Mouse (Mus musculus) stomach, embryonic 14.5 days (tissue): ENCODE data around the gene Ptprb. TPM values are rescaled to one million over a fixed set of nuclear protein-coding genes. Genes with fewer than 3 reads are reported as not detected.

Experiments
- ATAC-seq: fragments of 200-750 bp; cut with Nextera tagmentation; 2 replicates; pipeline ENCODE4 v1.8.0; 2017; ENCODE audit warnings: low read depth, moderate TSS enrichment; ENCODE audit not compliant: insufficient number of reproducible peaks, insufficient read depth, low FRiP score
- H3K27ac ChIP-seq: fragments of 300-500 bp; sonication (generic); 2 replicates; pipeline ENCODE4 v1.5.1; 2014; ENCODE audit warnings: mild to moderate bottlenecking, low read length, moderate library complexity, mixed read lengths
- H3K27me3 ChIP-seq: fragments of 300-500 bp; sonication (generic); 2 replicates; pipeline ENCODE4 v1.6.1; 2014; ENCODE audit warnings: low read length, control low read depth, mixed read lengths; ENCODE audit not compliant: control insufficient read depth, insufficient read depth
- H3K36me3 ChIP-seq: fragments of 300-500 bp; sonication (generic); 2 replicates; pipeline ENCODE4 v1.6.1; 2014; ENCODE audit warnings: mild to moderate bottlenecking, control low read depth, low read length, moderate library complexity, mixed read lengths; ENCODE audit not compliant: control insufficient read depth, insufficient read depth
- H3K4me1 ChIP-seq: fragments of 300-500 bp; sonication (generic); 2 replicates; pipeline ENCODE4 v1.6.1; 2014; ENCODE audit warnings: low read length, control low read depth, mixed read lengths; ENCODE audit not compliant: control insufficient read depth, insufficient read depth
- H3K4me2 ChIP-seq: fragments of 300-500 bp; sonication (generic); replicated peaks from 2 replicates; pipeline ENCODE4 v1.6.1; 2014; ENCODE audit warnings: low read depth, low read length, control low read depth
- H3K4me3 ChIP-seq: fragments of 300-500 bp; sonication (generic); 2 replicates; pipeline ENCODE4 v1.5.1; 2014; ENCODE audit warnings: low read depth, low read length, control low read depth
- H3K9ac ChIP-seq: fragments of 300-500 bp; sonication (generic); replicated peaks from 2 replicates; pipeline ENCODE4 v1.6.1; 2014; ENCODE audit warnings: low read depth, mild to moderate bottlenecking, control low read depth, low read length, moderate library complexity, mixed read lengths
- H3K9me3 ChIP-seq: fragments of 300-500 bp; sonication (generic); 2 replicates; pipeline ENCODE4 v1.6.1; 2016; ENCODE audit warnings: low read depth, low read length, control low read depth; ENCODE audit not compliant: control insufficient read depth
- WGBS: fragments of 180-500 bp; shearing (Covaris S2); extraction: QIAGEN DNeasy Blood & Tissue Kit; methylation state at CpG from one replicate; pipeline ENCODE4 v1.1.7; 2014; 5-methylcytosine and 5-hydroxymethylcytosine counted together
- polyA plus RNA-seq: library from polyadenylated mRNA; unstranded; fragments of >200 nt; fragmentation: Nextera tagmentation; extraction: Ambion mirVana; gene quantifications from 2 replicates; pipeline ENCODE4 v1.2.1, GENCODE M21; 2014

Gene Ptprb
- polyA plus RNA-seq, 1 experiment from 2014 or later = 5.9 TPM

DNA sequence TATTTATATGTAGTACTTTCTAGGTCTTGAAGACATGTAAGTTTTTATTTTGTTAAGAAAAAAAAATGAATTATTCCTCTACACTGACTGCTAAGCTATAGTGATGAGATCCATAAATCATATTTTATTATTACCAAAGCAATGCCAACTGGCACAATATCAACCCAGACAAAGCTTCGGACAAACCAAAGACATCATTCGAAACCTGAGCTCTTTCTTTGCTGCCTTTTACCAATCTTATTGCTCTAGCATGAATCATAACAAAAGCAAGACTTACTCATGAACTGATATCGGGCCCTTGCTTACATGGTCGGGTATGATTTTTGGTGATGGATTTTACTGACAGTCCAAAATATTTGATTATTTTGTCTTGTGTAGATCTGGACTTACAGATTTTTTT is 29.0 kb downstream of the Ptprb start:
- no peaks in the 10 kb centered on the region for H3K4me1 ChIP-seq
- H3K36me3 ChIP-seq = no peaks in the 10 kb centered on the region
- no peaks in the 10 kb centered on the region for H3K9me3 ChIP-seq
- WGBS = 90% methylated on average over 4 of the region's 4 CpGs
- no peak for ATAC-seq
- no peak overlapping the region for H3K27ac ChIP-seq
- H3K27me3 ChIP-seq = 0 out of 2 replicates have a peak, but pooled peaks cover 7% of the 10 kb centered on the region
- H3K4me2 ChIP-seq = no peak overlapping the region
- H3K9ac ChIP-seq = no peak overlapping the region
- H3K4me3 ChIP-seq = no peak overlapping the region

DNA sequence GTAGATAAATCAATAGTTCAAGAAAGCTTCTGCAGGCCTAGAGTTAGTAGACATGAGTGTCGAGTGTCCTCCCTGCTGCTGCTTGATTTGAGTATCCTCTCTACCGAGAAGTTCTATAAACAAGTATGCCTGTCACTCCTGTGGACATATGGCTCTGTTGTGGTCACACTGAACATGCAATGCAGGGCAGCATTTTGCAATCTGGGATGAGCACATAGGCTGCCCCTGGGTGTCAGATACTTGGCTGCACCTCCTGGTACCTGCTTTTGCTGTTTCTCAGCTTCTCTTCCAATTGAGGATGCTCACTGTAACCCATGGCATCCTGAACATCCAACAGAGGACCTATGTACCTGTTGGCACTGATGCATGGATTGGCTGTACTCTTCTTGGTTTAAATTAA is 34.1 kb downstream of the Ptprb start:
- no peak overlapping the region for H3K4me2 ChIP-seq

DNA sequence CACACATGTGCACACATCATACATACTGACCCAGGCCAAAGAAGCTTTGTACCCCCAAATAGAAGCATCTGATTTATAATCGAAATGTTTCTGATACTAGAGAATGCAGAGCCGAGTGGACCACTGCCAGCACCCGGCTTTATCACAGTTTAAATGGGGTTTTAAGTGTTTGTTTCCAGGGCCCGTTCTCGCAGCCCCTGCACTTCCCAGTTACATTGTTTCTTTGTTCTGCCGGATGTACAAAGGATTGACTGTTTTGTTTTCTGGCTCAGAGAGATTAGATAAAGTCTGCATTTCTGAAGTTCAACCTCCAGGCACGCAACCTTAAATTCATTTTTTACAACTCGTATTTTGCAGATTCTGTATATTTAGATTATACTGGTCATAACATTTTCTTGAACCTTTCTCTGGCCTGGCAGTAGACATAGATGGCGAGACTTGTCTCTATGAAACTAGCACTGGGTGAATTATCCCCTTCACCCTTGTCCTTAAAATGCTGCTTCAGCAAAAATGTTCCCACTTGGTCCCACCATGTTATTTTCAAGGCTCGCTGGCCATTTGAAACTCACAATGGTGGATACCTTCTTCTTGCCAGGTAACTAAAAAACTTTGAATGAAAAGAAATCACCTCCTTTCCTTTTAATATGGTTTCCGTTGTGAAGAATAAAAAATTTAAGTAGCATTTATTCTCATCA is 35.3 kb downstream of the Ptprb start:
- Histone ChIP-seq H3K4me1 (no peaks in the 10 kb centered on the region), H3K36me3 (no peaks in the 10 kb centered on the region), H3K4me2 (no peak overlapping the region), H3K27me3 (no peaks in the 10 kb centered on the region), H3K9me3 (no peaks in the 10 kb centered on the region), H3K4me3 (no peak overlapping the region), H3K27ac (no peak overlapping the region), H3K9ac (no peak overlapping the region)
- no peak for ATAC-seq
- WGBS = 37% methylated on average over 11 of the region's 11 CpGs

More for the DNA sequence above, 34.1 kb downstream of the Ptprb start:
- H3K4me3 ChIP-seq = no peak overlapping the region
- no peaks in the 10 kb centered on the region for H3K27me3 ChIP-seq
- no peaks in the 10 kb centered on the region for H3K36me3 ChIP-seq
- no peaks in the 10 kb centered on the region for H3K4me1 ChIP-seq
- no peaks in the 10 kb centered on the region for H3K9me3 ChIP-seq
- no peak for ATAC-seq
- WGBS = 64% methylated on average over 2 of the region's 2 CpGs
- H3K27ac ChIP-seq = no peak overlapping the region
- H3K9ac ChIP-seq = no peak overlapping the region

DNA sequence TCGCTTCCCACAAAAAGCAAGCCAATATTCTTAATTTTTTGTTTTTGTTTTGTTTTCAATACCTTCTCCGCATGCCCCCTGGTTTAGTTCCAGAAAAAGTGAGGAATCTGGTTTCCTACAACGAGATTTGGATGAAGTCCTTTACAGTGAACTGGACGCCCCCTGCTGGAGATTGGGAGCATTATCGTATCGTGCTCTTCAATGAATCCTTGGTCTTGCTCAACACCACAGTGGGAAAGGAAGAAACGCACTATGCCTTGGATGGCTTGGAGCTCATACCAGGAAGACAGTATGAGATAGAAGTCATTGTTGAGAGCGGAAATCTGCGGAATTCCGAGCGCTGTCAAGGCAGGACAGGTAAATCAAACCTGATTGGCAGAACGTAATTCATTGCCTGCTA is 43.9 kb downstream of the Ptprb start:
- H3K9ac ChIP-seq = no peak overlapping the region
- ATAC-seq = peak; percentile 37; the same call in 1 of the 2 replicates
- no peaks in the 10 kb centered on the region for H3K36me3 ChIP-seq
- H3K4me2 ChIP-seq = no peak overlapping the region
- H3K27me3 ChIP-seq = no peaks in the 10 kb centered on the region
- no peaks in the 10 kb centered on the region for H3K4me1 ChIP-seq
- WGBS = 22% methylated on average over 12 of the region's 12 CpGs
- no peak overlapping the region for H3K4me3 ChIP-seq
- no peak overlapping the region for H3K27ac ChIP-seq
- H3K9me3 ChIP-seq = no peaks in the 10 kb centered on the region

DNA sequence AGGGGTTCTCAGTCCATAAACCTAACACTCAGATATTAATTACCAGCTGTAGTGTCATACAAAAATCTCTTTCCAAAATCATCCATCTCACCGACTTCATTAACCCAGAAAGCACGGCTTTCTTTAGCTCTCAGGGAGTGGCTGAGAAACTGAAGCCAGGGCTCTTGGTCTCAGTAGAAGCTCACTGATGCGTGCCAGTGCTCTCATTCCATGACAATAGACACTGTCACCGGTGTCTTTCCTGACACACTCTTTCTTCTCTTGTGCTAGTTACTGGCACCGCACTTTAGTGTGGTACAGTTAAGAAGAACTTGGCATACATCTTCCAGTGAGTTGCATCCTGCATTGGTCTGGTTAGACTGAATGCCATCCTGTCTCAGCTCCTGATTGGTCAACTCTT is 53.8 kb downstream of the Ptprb start:
- no peak overlapping the region for H3K9ac ChIP-seq
- H3K4me2 ChIP-seq = no peak overlapping the region
- no peak overlapping the region for H3K27ac ChIP-seq
- ATAC-seq = no peak
- H3K27me3 ChIP-seq = no peaks in the 10 kb centered on the region
- no peak overlapping the region for H3K4me3 ChIP-seq
- no peaks in the 10 kb centered on the region for H3K36me3 ChIP-seq
- H3K9me3 ChIP-seq = no peaks in the 10 kb centered on the region
- no peaks in the 10 kb centered on the region; the same call in 1 of the 2 replicates for H3K4me1 ChIP-seq
- WGBS = 76% methylated on average over 5 of the region's 5 CpGs

DNA sequence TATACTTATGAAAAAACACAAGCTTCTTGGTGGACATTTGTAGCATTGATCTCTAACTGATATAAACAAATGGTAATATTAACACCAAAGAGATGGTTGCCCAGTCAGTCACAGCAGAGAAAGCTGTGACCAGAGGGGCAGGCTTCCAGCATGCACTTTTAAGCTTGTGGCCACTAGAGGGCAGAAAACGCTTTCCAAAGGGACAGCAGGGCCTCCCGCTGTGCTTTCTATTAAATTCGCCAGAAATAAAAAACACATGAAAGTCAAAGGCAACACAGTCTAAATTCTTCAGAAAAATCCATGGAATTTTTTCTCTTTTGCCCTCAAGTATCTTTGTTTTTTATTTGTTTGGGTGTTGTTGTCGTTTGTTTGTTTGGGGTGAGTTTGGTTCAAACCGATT is 55.1 kb downstream of the Ptprb start:
- WGBS = 11% methylated on average over 5 of the region's 5 CpGs
- Histone ChIP-seq H3K9me3 (no peaks in the 10 kb centered on the region), H3K27me3 (no peaks in the 10 kb centered on the region), H3K4me3 (peak overlapping the region; percentile 20; the same call in 1 of the 2 replicates), H3K4me2 (peak overlapping the region; percentile 29), H3K36me3 (no peaks in the 10 kb centered on the region), H3K9ac (no peak overlapping the region), H3K4me1 (no peaks in the 10 kb centered on the region; the same call in 1 of the 2 replicates), H3K27ac (no peak overlapping the region)
- no peak for ATAC-seq

DNA sequence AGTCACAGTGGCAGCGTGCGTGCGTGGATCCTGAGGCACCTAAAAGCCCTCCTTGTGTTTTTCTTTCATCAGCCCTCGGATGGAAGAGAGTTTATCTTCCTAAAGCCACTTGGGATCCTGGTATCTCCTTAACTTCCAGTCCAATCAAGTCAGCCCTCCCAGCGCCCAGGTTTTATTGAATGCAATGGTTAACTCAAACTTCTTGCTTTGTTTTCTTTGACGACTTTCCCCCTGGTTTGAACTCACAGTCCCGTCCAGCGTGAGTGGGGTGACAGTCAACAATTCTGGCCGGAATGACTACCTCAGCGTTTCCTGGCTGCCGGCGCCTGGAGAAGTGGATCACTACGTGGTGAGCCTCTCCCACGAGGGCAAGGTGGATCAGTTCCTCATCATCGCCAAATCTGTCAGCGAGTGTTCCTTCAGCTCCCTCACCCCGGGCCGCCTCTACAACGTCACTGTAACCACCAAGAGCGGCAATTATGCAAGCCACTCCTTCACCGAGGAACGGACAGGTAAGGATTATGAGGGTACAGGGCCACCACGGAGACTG is 55.7 kb downstream of the Ptprb start:
- H3K4me3 ChIP-seq = peak overlapping the region; percentile 20; the same call in 1 of the 2 replicates
- H3K9ac ChIP-seq = no peak overlapping the region
- no peaks in the 10 kb centered on the region for H3K36me3 ChIP-seq
- H3K27me3 ChIP-seq = no peaks in the 10 kb centered on the region
- H3K4me2 ChIP-seq = peak overlapping the region; percentile 29
- 24% methylated on average over 23 of the region's 23 CpGs for WGBS
- no peak overlapping the region for H3K27ac ChIP-seq
- no peaks in the 10 kb centered on the region; the same call in 1 of the 2 replicates for H3K4me1 ChIP-seq
- ATAC-seq = no peak
- no peaks in the 10 kb centered on the region for H3K9me3 ChIP-seq

DNA sequence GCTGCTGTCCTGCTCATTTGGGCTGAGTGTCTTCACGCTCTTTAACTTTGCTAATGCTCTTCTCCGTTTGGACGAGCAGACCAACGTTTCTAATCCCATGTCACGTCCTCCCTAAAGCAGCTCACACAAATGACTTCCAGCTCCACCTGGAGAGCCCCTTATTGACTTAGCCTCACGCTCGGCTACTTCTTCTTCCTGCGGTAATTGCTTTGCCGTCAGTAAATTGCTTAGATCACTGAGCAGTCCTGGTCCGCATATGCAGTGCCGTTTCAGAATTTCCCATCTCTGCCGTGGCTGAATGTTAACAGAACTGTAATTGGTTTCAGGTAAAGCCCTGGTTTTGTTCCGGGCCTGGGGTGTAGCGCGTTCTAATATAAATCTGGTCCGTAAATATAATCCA is 58.3 kb downstream of the Ptprb start:
- Histone ChIP-seq H3K4me3 (no peak overlapping the region), H3K27me3 (no peaks in the 10 kb centered on the region), H3K9ac (no peak overlapping the region), H3K9me3 (no peaks in the 10 kb centered on the region), H3K36me3 (no peaks in the 10 kb centered on the region), H3K4me1 (no peaks in the 10 kb centered on the region; the same call in 1 of the 2 replicates), H3K27ac (no peak overlapping the region), H3K4me2 (no peak overlapping the region)
- 71% methylated on average over 16 of the region's 16 CpGs for WGBS
- ATAC-seq = no peak
